Mouse (Mus musculus) G1E (cell line): Measurements from ENCODE around the gene Hdac10.

Experiments used
- CTCF ChIP-seq: IDR thresholded peaks from 2 replicates; pipeline ENCODE4 v1.5.1; 2012; ENCODE audit warnings: low read depth, low read length, inconsistent platforms, mixed read lengths
- GATA1 ChIP-seq: IDR thresholded peaks from 2 replicates; pipeline ENCODE4 v1.6.1; 2012; ENCODE audit warnings: borderline replicate concordance, low read length, inconsistent platforms, mixed read lengths
- POLR2AphosphoS5 ChIP-seq: IDR thresholded peaks from 2 replicates; pipeline ENCODE4 v1.6.1; 2012; ENCODE audit warnings: low read depth, low read length, inconsistent platforms; ENCODE audit not compliant: insufficient replicate concordance
- TAL1 ChIP-seq: conservative IDR thresholded peaks from 2 replicates; pipeline ENCODE4 v1.6.1; 2012; ENCODE audit warnings: low read depth, low read length, inconsistent platforms, mixed read lengths

GRCm38 (mm10) chr15:89123595-89123994 lies 4.9 kb downstream of the Hdac10 start:
- TF ChIP-seq CTCF (no peak), POLR2AphosphoS5 (no peak), GATA1 (no peak), TAL1 (no peak)
